Mouse (Mus musculus): Measurements from ENCODE around the gene Zw10. TPM values are rescaled to one million over a fixed set of nuclear protein-coding genes. Genes with fewer than 3 reads are reported as not detected.

Zw10 gene
- total RNA-seq, 2 experiments from 2014 or later, result 17.8 to 20.9 TPM

Other genes with a start within 250 kb of the Zw10 start
- 10 to 100 TPM; 28.9 to 29.6 TPM for gene Zbtb16, start 219.4 kb upstream of the Zw10 start, total RNA-seq (2021)
- gene Htr3a, start 144.5 kb upstream of the Zw10 start, total RNA-seq (2021), result 1 to 10 TPM; 3.2 to 5.0 TPM
- not detected for gene Htr3b, start 90.6 kb upstream of the Zw10 start, total RNA-seq (2021)
- 10 to 100 TPM; 39.3 to 45.1 TPM for gene Usp28, start 70.2 kb upstream of the Zw10 start, total RNA-seq (2021)
- gene Tmprss5, start 25.6 kb downstream of the Zw10 start, total RNA-seq (2021), result 1 to 10 TPM in 1 of 2 experiments, under 1 TPM in 1; 0.46 to 1.0 TPM
- gene Gm4894, start 194.9 kb downstream of the Zw10 start, total RNA-seq (2021), result not detected